Mouse (Mus musculus): Measurements from ENCODE around the gene Gpr4.

GRCm38 (mm10) chr7:19172874-19173273 lies 39.5 kb upstream of the Gpr4 start:
- TF ChIP-seq CTCF (conservative IDR thresholded peaks at IDR 0.05; ENCODE audit: low read length), result peak; percentile 79
- no peak for TF ChIP-seq POU5F1 (IDR thresholded peaks at IDR 0.05; ENCODE audit: borderline replicate concordance, low read length)
- no peak for TF ChIP-seq NANOG (IDR thresholded peaks at IDR 0.05; ENCODE audit: borderline replicate concordance, low read length)

All from E14TG2a.4 (cell line).